Mouse (Mus musculus) forebrain, embryonic 16.5 days (tissue): ENCODE results near the gene Eed. TPM values are rescaled to one million over a fixed set of nuclear protein-coding genes. Genes with fewer than 3 reads are reported as not detected.

ENCODE experiments used
- ATAC-seq: fragments of 200-750 bp; cut with Nextera tagmentation; 2 replicates; pipeline ENCODE4 v1.8.0; 2017; ENCODE audit warnings: mild to moderate bottlenecking, moderate library complexity
- H3K27ac ChIP-seq: fragments of 300-500 bp; sonication (generic); 2 replicates; pipeline ENCODE4 v1.5.1; 2014; ENCODE audit warnings: low read length, control low read depth
- H3K27me3 ChIP-seq: fragments of 300-500 bp; sonication (generic); replicated peaks from 2 replicates; pipeline ENCODE4 v1.6.1; 2014; ENCODE audit warnings: low read length; ENCODE audit not compliant: control insufficient read depth, insufficient read depth
- H3K36me3 ChIP-seq: fragments of 300-500 bp; sonication (generic); 2 replicates; pipeline ENCODE4 v1.6.1; 2014; ENCODE audit not compliant: control insufficient read depth, insufficient read depth
- H3K4me1 ChIP-seq: fragments of 300-500 bp; sonication (generic); replicated peaks from 2 replicates; pipeline ENCODE4 v1.6.1; 2014; ENCODE audit warnings: low read length; ENCODE audit not compliant: control insufficient read depth, insufficient read depth
- H3K4me2 ChIP-seq: fragments of 300-500 bp; sonication (generic); 2 replicates; pipeline ENCODE4 v1.6.1; 2014; ENCODE audit warnings: mild to moderate bottlenecking, low read length, control low read depth
- H3K4me3 ChIP-seq: fragments of 300-500 bp; sonication (generic); replicated peaks from 2 replicates; pipeline ENCODE4 v1.5.1; 2014; ENCODE audit warnings: mild to moderate bottlenecking, low read length, control low read depth
- H3K9ac ChIP-seq: fragments of 300-500 bp; sonication (generic); replicated peaks from 2 replicates; pipeline ENCODE4 v1.6.1; 2014; ENCODE audit warnings: low read depth, low read length, control low read depth
- H3K9me3 ChIP-seq: fragments of 300-500 bp; sonication (generic); 2 replicates; pipeline ENCODE4 v1.6.1; 2016; ENCODE audit warnings: low read length; ENCODE audit not compliant: control insufficient read depth
- WGBS: fragments of 180-500 bp; shearing (Covaris S2); extraction: QIAGEN DNeasy Blood & Tissue Kit; methylation state at CpG from one replicate; pipeline ENCODE4 v1.1.7; 2014; 5-methylcytosine and 5-hydroxymethylcytosine counted together
- polyA plus RNA-seq: library from polyadenylated mRNA; unstranded; fragments of >200 nt; fragmentation: Nextera tagmentation; extraction: Ambion mirVana; gene quantifications from 2 replicates; pipeline ENCODE4 v1.2.1, GENCODE M21; 2015

Eed gene
- polyA plus RNA-seq, 1 experiment from 2014 or later, result 35.0 TPM

DNA sequence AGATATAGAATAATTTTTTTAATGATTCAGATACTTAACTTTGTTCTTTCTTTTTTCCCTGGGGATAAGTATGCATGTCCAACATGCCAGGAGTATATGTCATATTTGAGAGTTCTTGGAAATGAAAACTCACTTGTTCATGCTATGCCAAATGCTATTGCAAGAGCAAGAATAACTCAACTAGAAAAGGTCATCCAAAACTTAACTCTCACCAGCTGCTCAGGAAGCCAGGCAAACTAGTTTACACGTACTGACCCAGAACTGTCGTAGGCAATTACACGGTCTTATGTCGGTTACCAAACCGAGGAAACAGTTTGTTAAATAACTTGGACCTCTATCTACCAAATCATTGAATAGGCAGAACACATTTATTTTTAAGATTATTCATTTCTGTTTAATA is 64.1 kb downstream of the Eed start:
- H3K9me3 ChIP-seq, result no peaks in the 10 kb centered on the region
- peaks cover 10% of the 10 kb centered on the region for H3K36me3 ChIP-seq
- no peak overlapping the region for H3K27ac ChIP-seq
- no peak overlapping the region for H3K4me3 ChIP-seq
- H3K4me1 ChIP-seq, result no peaks in the 10 kb centered on the region; the same call in 1 of the 2 replicates
- ATAC-seq, result no peak
- H3K4me2 ChIP-seq, result no peak overlapping the region
- H3K9ac ChIP-seq, result no peak overlapping the region
- H3K27me3 ChIP-seq, result no peaks in the 10 kb centered on the region
- WGBS, result 90% methylated on average over 5 of the region's 5 CpGs

DNA sequence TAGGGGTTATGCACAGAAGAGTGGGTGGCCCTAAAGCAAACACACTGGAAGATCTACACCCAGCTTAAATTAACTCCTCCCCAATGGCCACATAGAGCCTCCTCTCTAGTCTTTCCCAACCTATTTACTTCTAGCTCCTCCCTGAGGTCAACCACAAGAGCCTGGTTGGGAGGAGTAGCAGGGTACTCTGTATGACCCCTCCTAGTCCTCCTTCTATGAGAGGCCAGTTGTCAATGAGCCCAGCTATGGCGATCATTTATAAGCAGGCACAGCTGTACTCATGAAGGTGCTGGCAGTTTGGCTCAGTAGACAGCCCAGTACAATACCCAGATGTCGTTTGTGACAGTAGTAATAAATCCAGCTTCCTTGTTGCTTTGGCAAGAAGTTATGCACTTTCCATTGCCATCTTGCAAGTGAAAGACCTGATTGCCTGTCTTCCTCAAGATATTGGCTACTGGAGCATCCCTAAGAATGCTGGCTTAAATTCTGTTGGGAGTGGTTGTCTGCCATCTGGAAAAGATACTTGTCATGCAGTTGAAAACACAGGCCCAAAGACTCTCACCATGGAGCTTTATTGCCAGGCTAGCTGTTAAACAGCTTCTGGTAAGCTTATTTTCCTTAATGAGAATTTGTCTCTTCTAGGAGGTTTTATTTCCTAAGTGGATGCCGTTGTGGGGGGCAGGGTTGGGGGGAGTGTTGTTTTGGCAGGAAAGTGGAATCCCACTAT is 67.2 kb downstream of the Eed start:
- peaks cover 4% of the 10 kb centered on the region; the same call in 1 of the 2 replicates for H3K36me3 ChIP-seq
- H3K9ac ChIP-seq, result no peak overlapping the region
- H3K27ac ChIP-seq, result no peak overlapping the region
- WGBS, result 73% methylated on average over 3 of the region's 3 CpGs
- no peak overlapping the region for H3K4me2 ChIP-seq
- no peak overlapping the region for H3K4me3 ChIP-seq
- H3K9me3 ChIP-seq, result no peaks in the 10 kb centered on the region
- H3K27me3 ChIP-seq, result no peaks in the 10 kb centered on the region
- peak; percentile 67 for ATAC-seq
- H3K4me1 ChIP-seq, result no peaks in the 10 kb centered on the region; the same call in 1 of the 2 replicates

DNA sequence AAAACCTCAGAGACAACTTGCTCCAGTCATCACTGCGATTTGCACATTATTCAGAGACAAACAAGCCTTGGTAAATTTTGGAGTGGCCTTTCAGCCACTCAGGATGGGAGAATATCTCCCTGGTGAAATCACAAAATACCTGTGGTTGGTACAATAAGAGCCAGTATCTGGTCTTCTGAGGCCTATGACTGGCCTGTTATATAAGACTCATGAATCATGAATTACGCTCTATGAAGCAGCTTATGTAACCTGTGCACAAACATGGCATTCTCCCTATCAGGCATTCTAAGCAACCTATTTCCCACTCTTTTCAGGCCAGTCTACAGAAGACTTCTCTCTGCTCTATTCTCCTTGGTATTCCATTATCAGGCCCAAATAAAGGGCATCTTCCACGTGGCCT is 68.4 kb downstream of the Eed start:
- 93% methylated on average over 3 of the region's 3 CpGs for WGBS
- no peak overlapping the region for H3K4me2 ChIP-seq
- H3K9ac ChIP-seq, result no peak overlapping the region
- no peaks in the 10 kb centered on the region for H3K27me3 ChIP-seq
- peaks cover 4% of the 10 kb centered on the region; the same call in 1 of the 2 replicates for H3K36me3 ChIP-seq
- no peak for ATAC-seq
- no peaks in the 10 kb centered on the region; the same call in 1 of the 2 replicates for H3K4me1 ChIP-seq
- no peaks in the 10 kb centered on the region for H3K9me3 ChIP-seq
- no peak overlapping the region for H3K27ac ChIP-seq
- H3K4me3 ChIP-seq, result no peak overlapping the region

DNA sequence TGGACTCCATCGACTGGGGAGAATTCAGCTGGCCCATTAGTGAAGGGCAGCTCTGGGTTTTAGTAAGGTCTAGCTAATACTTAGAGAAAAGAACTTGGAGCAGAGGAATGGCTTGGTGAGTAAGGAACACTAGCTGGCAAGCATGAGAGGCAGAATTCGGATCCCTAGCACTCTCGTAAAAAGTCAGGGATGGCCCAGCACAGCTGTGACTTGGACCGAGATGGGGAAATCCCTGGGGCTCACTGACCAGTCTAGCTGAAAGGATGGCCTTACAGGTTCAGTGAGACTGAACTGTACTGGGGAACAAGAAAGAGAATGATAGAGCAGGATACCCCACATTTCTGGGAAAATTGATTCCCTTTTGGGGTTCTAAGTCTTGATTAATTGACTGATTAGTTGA is 71.1 kb downstream of the Eed start:
- Histone ChIP-seq H3K36me3 (no peaks in the 10 kb centered on the region), H3K4me3 (no peak overlapping the region), H3K27ac (no peak overlapping the region), H3K9ac (no peak overlapping the region), H3K9me3 (no peaks in the 10 kb centered on the region), H3K4me1 (no peaks in the 10 kb centered on the region; the same call in 1 of the 2 replicates), H3K27me3 (no peaks in the 10 kb centered on the region), H3K4me2 (no peak overlapping the region)
- 85% methylated on average over 4 of the region's 4 CpGs for WGBS
- ATAC-seq, result no peak

DNA sequence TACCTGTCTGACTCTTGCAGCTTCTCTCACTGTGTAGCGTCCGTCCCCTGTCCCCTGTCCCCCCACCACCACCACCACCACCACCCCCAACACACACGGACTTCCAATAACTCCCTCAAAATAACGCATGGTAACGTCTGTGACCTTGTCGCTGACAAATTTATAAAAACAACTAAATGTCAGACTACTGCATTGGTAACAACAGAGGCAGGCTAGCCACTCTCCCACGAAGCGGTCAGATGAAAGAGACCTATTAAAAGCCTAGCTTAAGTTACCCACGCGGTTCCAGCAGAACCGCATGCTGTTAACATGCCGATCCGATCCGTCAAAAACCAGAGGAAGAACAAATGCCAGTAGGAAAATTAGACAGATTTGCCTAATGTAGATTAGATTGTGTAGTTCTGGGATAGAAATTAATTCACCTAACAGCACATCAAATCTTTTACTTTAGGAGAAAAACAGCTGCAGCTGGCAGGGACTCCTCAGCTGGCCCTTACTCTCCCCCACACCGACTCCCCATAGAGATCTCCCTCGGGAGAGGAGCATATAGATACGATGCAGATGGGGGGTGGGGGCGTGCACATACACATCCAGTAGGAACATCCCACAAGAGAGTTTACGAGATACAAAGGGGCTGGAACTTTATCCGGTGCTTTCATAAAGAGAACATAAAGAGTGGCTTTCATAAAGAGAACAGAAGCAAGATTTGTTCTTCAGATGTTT is 71.7 kb downstream of the Eed start:
- Histone ChIP-seq H3K27ac (no peak overlapping the region), H3K27me3 (no peaks in the 10 kb centered on the region), H3K4me1 (no peaks in the 10 kb centered on the region; the same call in 1 of the 2 replicates), H3K9me3 (no peaks in the 10 kb centered on the region), H3K9ac (no peak overlapping the region), H3K4me3 (no peak overlapping the region), H3K36me3 (no peaks in the 10 kb centered on the region), H3K4me2 (no peak overlapping the region)
- no peak for ATAC-seq
- 77% methylated on average over 20 of the region's 20 CpGs for WGBS

DNA sequence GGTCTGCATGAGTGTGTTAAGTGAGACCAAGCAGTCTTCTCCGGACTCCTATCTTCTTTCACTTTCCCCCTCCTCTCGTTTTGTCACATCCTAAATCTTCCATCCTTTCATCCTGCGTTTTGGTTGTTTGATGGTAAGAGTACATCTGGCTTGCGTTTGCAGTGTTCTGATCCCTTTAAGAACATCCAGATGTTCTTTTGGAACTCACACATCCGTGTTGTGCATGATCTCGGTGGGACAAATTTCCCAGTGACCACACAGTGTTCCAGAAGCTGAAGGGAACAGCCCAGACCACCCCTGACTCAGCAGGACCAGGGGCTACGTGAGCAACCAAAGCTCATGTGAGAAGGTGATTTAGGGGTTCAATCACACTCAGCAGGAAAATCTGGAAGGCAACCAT is 72.4 kb downstream of the Eed start:
- no peak overlapping the region for H3K4me2 ChIP-seq
- ATAC-seq, result no peak
- H3K27me3 ChIP-seq, result no peaks in the 10 kb centered on the region
- H3K4me1 ChIP-seq, result peaks cover 6% of the 10 kb centered on the region
- WGBS, result 75% methylated on average over 7 of the region's 7 CpGs
- no peak overlapping the region for H3K4me3 ChIP-seq
- no peaks in the 10 kb centered on the region for H3K36me3 ChIP-seq
- no peaks in the 10 kb centered on the region for H3K9me3 ChIP-seq
- H3K27ac ChIP-seq, result no peak overlapping the region
- H3K9ac ChIP-seq, result no peak overlapping the region

DNA sequence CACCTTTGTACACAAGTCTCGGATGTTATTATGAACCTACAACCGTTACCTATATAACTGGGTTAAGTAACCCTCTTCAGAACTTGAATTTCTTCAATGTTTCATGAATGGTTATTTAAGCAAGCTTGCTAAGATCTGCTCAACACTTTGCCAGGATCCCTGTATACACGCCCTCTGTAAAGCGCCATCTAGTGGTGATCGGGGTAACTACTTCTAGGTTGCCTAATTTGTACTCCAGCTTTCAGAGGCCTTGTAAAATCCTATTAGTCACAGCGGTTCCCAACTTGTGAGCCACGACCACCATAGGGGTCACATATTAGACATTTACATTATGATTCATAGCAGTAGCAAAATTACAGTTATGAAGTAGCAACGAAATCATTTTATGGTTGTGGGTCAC is 72.8 kb downstream of the Eed start:
- H3K27me3 ChIP-seq, result no peaks in the 10 kb centered on the region
- no peak overlapping the region for H3K4me3 ChIP-seq
- no peaks in the 10 kb centered on the region for H3K36me3 ChIP-seq
- no peak overlapping the region for H3K9ac ChIP-seq
- H3K4me2 ChIP-seq, result no peak overlapping the region
- H3K4me1 ChIP-seq, result peaks cover 8% of the 10 kb centered on the region
- WGBS, result 18% methylated on average over 8 of the region's 8 CpGs
- no peak overlapping the region for H3K27ac ChIP-seq
- ATAC-seq, result peak; percentile 51
- H3K9me3 ChIP-seq, result no peaks in the 10 kb centered on the region

Other genes with a start within 250 kb of the Eed start
- gene Ccdc81, start 77.4 kb downstream of the Eed start, polyA plus RNA-seq, result 0.39 and 0.48 TPM in 2 replicates
- 154 and 158 TPM in 2 replicates for gene Hikeshi, start 39.8 kb downstream of the Eed start, polyA plus RNA-seq
- gene Picalm, start 149.2 kb upstream of the Eed start, polyA plus RNA-seq, result 41.7 and 51.2 TPM in 2 replicates